Mouse (Mus musculus) retina, postnatal 1 day (tissue): ENCODE data around the gene Gdf7.

ENCODE experiments used
- DNase-seq: peaks from one replicate; pipeline ENCODE4 v3.0.0-alpha.2; 2012

Gdf7 gene

GRCm38 (mm10) chr12:8296154-8296553 lies 5.6 kb downstream of the Gdf7 start:
- DNase-seq = no peak

- no peak for DNase-seq
Observed at GRCm38 (mm10) chr12:8295307-8295913, 6.3 kb downstream of the Gdf7 start.

DNA sequence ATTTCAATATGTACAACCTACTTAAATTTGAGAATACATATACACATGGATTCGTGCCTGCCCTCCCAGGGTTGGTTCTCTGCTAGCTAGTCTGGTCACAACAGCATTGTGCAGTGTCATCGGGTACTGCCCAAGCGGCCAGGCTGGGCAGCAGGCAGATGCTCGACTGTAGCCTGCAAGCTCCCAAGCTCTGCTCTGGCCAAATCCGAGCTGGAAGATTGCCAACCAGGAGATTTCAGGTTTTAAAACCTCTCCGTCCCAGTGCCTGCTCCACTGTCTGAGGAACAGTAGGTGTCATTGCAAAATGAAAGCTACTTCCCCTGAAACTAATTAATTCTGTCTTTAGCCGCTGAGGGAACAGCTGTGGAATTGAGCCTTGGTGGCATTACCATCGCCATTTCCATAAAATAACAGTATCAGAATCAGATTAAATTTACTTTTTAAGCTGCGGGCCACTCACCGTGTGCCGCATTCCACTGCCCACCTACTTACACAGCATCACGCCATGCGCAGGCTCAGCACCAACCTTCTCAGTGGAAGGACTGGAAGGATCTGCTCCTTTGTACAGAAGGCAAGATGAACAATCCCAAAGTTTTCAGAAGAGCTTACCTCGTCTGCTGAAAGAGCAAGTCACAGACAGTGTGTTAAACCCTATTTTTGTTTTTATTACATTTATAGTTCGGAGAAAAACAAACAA lies 10.4 kb downstream of the Gdf7 start:
- peak; percentile 91 for DNase-seq

- DNase-seq = no peak
Observed at GRCm38 (mm10) chr12:8289499-8289898, 12.3 kb downstream of the Gdf7 start.

DNA sequence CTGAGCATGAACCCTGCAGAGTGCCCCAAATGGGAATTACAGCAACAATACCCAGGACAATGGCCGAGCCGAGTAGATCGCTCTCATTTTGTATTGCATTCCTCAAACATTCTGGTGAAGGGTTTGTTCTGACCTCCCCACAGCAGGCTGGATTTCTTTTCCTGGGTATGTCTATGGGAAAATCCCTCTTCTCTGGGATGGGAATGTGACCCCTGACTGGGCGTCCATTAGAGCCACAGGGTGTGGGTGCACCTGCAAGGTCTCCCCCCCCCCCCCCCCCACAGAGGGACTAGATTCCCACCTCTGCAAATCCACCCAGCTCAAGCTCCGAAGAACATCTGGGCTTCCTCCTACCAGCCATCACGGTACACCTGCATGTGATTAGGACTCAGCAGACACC lies 12.7 kb downstream of the Gdf7 start:
- DNase-seq = no peak

GRCm38 (mm10) chr12:8287970-8288369 lies 13.8 kb downstream of the Gdf7 start:
- no peak for DNase-seq

- no peak for DNase-seq
Observed at GRCm38 (mm10) chr12:8281225-8282017, 20.3 kb downstream of the Gdf7 start.

DNA sequence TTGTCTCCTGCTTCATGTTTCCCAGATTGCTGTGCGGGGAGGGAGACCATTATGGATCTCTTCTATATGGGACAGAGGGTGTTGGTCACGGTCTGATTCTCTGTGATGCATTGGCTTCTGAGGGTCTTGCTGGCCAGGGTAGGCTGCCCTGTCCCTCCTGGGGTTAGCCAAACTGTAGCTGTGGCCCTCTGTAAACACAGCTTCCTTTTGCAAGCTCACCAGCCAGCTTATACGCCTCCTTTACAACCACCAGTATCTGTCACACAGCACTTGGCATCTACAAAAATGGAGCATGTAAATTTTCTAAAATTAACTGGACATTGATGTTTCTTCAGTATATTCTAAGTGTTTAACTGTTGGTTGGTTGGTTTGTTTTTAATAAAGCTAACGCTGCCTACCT lies 26.3 kb downstream of the Gdf7 start:
- no peak for DNase-seq

DNA sequence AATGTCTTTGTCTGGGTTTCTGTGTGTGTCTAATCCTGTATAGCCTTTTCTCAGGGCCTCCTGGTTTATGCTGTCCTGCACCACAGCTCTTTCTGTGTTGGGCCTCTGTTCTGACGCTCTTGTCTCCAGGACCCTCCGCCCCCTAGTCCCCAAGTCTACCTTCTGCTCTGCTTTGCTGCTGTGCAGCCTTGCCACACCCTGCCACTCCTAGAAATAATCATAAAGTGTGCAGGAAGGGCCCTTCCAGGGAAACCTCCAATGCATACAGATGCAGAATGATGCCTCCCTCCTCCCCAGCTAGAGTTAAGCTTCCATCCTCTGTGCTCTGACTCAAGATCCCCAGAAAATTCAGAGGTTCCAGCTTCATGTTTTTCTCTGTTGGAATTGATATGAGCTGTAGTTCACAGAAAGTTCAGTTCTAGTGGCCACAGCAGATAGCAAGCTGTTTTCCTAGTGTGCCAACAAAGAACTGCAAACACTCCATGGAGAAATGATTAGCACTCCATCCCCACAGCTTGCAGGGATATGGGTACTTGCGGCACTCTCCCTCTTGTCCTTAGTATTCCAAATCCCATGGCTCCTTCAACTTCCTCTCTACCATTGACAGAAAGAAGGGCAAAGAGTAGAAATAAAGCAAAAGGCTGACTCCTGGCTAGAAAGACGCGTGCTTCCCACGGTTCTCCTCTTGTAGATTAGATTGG lies 28.1 kb downstream of the Gdf7 start:
- no peak for DNase-seq

DNA sequence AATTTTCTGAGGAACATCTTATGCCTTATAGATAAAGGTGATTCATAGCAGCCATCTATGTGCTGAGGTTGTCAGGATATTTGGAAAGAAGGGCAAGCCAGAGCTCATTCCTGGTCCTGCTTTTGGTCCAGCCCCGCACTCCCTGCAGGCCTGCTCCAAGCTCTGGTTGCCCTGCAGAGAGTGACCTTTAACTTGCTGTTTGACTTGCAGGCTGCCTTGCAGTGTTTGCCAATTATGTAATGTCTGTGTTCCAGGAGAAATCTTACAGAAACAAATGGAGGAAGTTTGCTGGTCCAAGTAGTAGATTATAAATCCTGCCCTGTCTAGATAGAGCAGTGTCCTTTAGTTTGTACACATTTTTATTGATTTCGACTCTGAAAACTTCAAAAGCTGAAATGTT lies 30.3 kb downstream of the Gdf7 start:
- DNase-seq = no peak

- DNase-seq = no peak
Observed at GRCm38 (mm10) chr12:8269627-8270026, 32.1 kb downstream of the Gdf7 start.

- DNase-seq = no peak
Observed at GRCm38 (mm10) chr12:8266311-8266710, 35.4 kb downstream of the Gdf7 start.

DNA sequence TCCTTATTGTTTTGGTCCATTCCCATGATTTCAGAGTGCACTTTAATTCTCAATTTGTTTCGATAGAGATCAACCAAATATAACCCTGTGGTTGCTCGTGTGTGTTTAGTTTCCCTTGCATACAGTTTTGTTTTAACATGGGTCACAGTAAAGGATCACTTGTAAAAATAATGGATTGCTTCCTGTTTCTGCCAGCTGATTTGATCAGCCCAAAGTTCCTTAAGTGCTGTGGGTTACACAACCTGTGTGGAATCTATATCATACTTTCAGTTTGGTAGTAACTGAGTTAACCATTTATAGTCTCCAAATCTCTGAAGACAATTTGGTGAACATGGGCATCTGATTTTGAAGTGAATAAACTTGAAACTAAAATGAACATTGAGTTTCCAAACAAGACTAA lies 41.5 kb downstream of the Gdf7 start:
- no peak for DNase-seq
